Mouse (Mus musculus) MEL-GATA-1-ER (cell line): ENCODE measurements at regions not wholly inside any gene's neighbourhood (a gene's known extent, or its start where the extent isn't known, plus 50 kb on each side); places are given as distances from the start of the nearest gene placed in this dataset.
"Not testable (repeated sequence)": the region's sequence is repeated elsewhere in the genome, so short reads cannot be mapped to it uniquely, and the experiment has no call there.

Experiments used
- DNase-seq: peaks from one replicate; pipeline ENCODE4 v3.0.0-alpha.2; 2012; ENCODE audit warnings: low read depth; ENCODE audit errors: extremely low read depth

DNA sequence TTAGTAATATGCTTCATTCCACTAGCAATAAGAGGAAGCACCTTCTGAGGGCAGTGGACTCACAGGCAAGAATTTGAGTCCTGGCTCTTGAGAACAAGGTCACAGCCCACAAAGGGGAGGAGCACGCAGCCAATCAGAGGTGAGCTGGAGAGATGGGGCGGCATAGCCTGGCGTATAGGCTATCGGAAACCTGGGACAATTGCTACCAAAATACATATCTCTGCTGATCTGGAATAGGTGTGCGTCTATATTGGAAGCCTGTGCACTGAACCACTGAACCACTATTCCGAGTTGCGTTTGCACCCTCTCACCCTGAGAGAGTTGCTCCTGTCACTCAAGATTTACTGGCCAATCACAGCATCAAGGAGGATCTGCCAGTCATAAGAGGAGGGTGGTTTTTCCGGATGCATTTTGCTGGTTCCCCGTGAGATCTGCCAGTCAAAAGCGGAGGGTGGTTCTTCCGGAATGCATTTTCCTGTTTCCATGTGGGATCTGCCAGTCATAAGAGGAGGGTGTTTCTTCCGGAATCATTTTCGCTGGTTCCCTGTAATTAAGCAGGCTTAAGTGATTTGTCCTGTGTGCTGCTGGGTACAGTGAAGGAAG lies 80.1 kb upstream of the Riok2 start:
- peak; percentile 89 for DNase-seq

DNA sequence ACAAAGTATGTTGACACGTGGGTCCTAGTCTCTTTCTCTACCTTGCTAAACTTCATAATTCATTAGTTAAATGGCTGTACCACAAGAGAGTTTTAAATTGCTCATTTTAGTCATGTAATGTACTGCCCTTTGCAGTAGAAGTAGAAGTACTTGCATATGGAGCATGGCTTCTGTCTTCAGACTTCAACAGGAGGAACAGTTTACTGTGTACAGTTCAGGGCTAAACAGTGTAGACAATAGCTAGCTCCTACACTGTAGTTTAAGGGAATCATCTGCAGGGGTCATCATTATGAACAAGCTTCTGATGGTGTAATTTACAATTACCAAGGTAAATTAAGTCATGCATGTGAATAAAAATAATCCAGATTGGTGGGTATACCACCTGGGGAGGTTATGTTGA lies 79.1 kb upstream of the Riok2 start:
- DNase-seq = peak; percentile 7

DNA sequence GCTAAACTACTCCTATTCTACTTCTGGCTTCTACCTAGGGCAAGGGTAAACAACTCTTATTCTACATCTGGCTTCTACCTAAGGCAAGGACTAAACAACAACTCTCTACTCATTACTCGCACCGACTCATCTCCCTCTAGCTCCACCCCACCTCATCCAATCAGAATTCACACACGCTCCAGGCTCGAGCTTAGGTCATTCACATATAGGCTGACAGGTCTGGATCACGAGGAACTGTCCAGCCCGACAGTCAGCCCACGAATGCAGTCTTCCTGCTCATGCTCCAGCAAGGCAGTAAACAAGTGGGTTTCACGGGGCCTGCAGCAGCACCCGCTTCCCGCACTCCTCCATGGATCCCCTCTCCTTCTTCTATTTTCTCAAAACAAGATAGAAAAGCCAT lies 70.6 kb upstream of the Riok2 start:
- not testable (repeated sequence) for DNase-seq
